Mouse (Mus musculus): ENCODE measurements around the gene Fam83e. TPM values are rescaled to one million over a fixed set of nuclear protein-coding genes. Genes with fewer than 3 reads are reported as not detected.

Gene Fam83e
- total and polyA plus RNA-seq, 3 experiments = 0.43 to 1.0 TPM; not detected in 1

- H3K27me3 ChIP-seq (ENCODE audit: control insufficient read depth in 1 of 2, insufficient read depth in 2 of 2, low read length in 2 of 2) = no peaks in the 10 kb centered on the region
- peak overlapping the region; percentile 99 for H3K9ac ChIP-seq (ENCODE audit: control insufficient read depth, low read depth, low read length, poor library complexity, severe bottlenecking)
- H3K4me1 ChIP-seq (ENCODE audit: control insufficient read depth in 1 of 2, insufficient read depth in 2 of 2, low read length in 2 of 2) = peaks cover 0 to 5% of the 10 kb centered on the region in 2 experiments; a peak in 1 of 4 replicates
- peak overlapping the region; percentile 96 for H3K27ac ChIP-seq (ENCODE audit: control insufficient read depth, low read depth, low read length)
- H3K36me3 ChIP-seq (ENCODE audit: control insufficient read depth in 1 of 2, insufficient read depth in 2 of 2, low read length in 2 of 2) = peaks cover 2% of the 10 kb centered on the region in 2 experiments; a peak in 3 of 4 replicates
- H3K79me2 ChIP-seq (ENCODE audit: control insufficient read depth, insufficient read depth, low read length, poor library complexity) = peaks cover 48% of the 10 kb centered on the region
- H3K9me3 ChIP-seq (replicated peaks; ENCODE audit: insufficient read depth, low read length) = no peaks in the 10 kb centered on the region
- TF ChIP-seq SIN3A (IDR thresholded peaks at IDR 0.05; ENCODE audit: low read length) (no peak), TCF12 (IDR thresholded peaks at IDR 0.05; ENCODE audit: low read depth, low read length) (0 out of 2 replicates have a peak, but pooled peaks have one; percentile 13), NRF1 (IDR thresholded peaks at IDR 0.05; ENCODE audit: insufficient read depth, low read depth, low read length, poor library complexity, severe bottlenecking) (no peak), CHD1 (IDR thresholded peaks at IDR 0.05; ENCODE audit: low read depth, low read length) (peak; percentile 85; the same call in 1 of the 2 replicates), GATA1 (IDR thresholded peaks at IDR 0.05; ENCODE audit: low read depth, low read length) (no peak), MEF2A (IDR thresholded peaks at IDR 0.05; ENCODE audit: extremely low read depth, insufficient replicate concordance, low read depth, low read length, poor library complexity, severe bottlenecking) (no peak), POLR2A (IDR thresholded peaks at IDR 0.05; ENCODE audit: control insufficient read depth in 1 of 2, insufficient read depth in 1 of 2, low read depth in 1 of 2, low read length in 2 of 2, poor library complexity in 1 of 2) (peak in 1 of 2 experiments; percentile 39; a peak in 1 of 4 replicates), MYB (IDR thresholded peaks at IDR 0.05; ENCODE audit: low read depth, low read length) (no peak), MAFK (IDR thresholded peaks at IDR 0.05; ENCODE audit: borderline replicate concordance, low read depth, low read length) (no peak), JUND (IDR thresholded peaks at IDR 0.05; ENCODE audit: low read depth, low read length) (no peak), KAT2A (conservative IDR thresholded peaks at IDR 0.05; ENCODE audit: low read depth, low read length) (no peak), SMC3 (IDR thresholded peaks at IDR 0.05; ENCODE audit: low read depth, low read length) (no peak), RCOR1 (IDR thresholded peaks at IDR 0.05; ENCODE audit: low read depth, low read length) (no peak), MAZ (IDR thresholded peaks at IDR 0.05; ENCODE audit: low read depth, low read length) (peak; percentile 39; the same call in 1 of the 2 replicates), E2F4 (IDR thresholded peaks at IDR 0.05; ENCODE audit: borderline replicate concordance, low read depth, low read length) (no peak), ETS1 (IDR thresholded peaks at IDR 0.05; ENCODE audit: low read depth, low read length) (peak; percentile 56; the same call in 1 of the 2 replicates)
- peak; percentile 60 for DNase-seq (ENCODE audit: low read depth, low spot score)
- H3K4me3 ChIP-seq (ENCODE audit: control insufficient read depth in 1 of 2, insufficient read depth in 1 of 2, low read depth in 2 of 2, low read length in 2 of 2) = peak overlapping the region; percentile 69 to 71
Measured at GRCm38 (mm10) chr7:45716952-45717917, 3.8 kb upstream of the Fam83e start.

DNA sequence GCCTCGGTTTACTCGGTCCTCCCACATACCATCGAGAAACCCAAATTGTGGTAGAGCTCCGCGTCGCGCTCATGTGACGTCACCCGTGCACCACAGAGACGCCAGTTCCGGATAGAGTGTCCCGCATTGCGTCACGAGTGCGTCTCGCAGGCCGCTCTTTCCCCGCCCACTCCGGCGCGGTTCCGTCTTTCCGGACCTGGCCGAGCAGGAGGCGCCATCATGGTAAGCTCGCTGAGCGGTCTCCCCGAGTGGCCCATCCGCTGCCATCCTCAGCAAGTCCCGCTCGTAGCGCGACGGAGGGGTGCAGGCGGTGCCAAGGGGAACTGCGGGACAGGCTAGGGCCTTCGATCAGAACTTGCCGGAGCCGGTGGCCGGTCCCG is 3.1 kb upstream of the Fam83e start, which contains the start of gene Sphk2:
Sphk2 (minus strand) TSS at position 85 of the 380 bp plus-strand sequence.
- peak within 1 kb of the TSS; percentile 96 for H3K27ac ChIP-seq (ENCODE audit: control insufficient read depth, low read depth, low read length)
- H3K4me3 ChIP-seq (ENCODE audit: control insufficient read depth in 1 of 2, insufficient read depth in 1 of 2, low read depth in 2 of 2, low read length in 2 of 2) = peak within 1 kb of the TSS; percentile 69 to 73
- no peaks in the 10 kb centered on the region for H3K9me3 ChIP-seq (replicated peaks; ENCODE audit: insufficient read depth, low read length)
- peak; percentile 98 for DNase-seq (ENCODE audit: low read depth, low spot score)
- H3K27me3 ChIP-seq (ENCODE audit: control insufficient read depth in 1 of 2, insufficient read depth in 2 of 2, low read length in 2 of 2) = no peaks in the 10 kb centered on the region
- H3K4me1 ChIP-seq (ENCODE audit: control insufficient read depth in 1 of 2, insufficient read depth in 2 of 2, low read length in 2 of 2) = peaks cover 0 to 5% of the 10 kb centered on the region in 2 experiments; a peak in 1 of 4 replicates
- peaks cover 48% of the 10 kb centered on the region for H3K79me2 ChIP-seq (ENCODE audit: control insufficient read depth, insufficient read depth, low read length, poor library complexity)
- peak within 1 kb of the TSS; percentile 99 for H3K9ac ChIP-seq (ENCODE audit: control insufficient read depth, low read depth, low read length, poor library complexity, severe bottlenecking)
- peaks cover 2% of the 10 kb centered on the region in 2 experiments; a peak in 3 of 4 replicates for H3K36me3 ChIP-seq (ENCODE audit: control insufficient read depth in 1 of 2, insufficient read depth in 2 of 2, low read length in 2 of 2)
- TF ChIP-seq MEF2A (IDR thresholded peaks at IDR 0.05; ENCODE audit: extremely low read depth, insufficient replicate concordance, low read depth, low read length, poor library complexity, severe bottlenecking) = 0 out of 2 replicates have a peak, but pooled peaks have one; percentile 32
- TF ChIP-seq MYC (IDR thresholded peaks at IDR 0.05; ENCODE audit: low read depth, low read length) = peak; percentile 94
- TF ChIP-seq UBTF (IDR thresholded peaks at IDR 0.05; ENCODE audit: borderline replicate concordance, insufficient read depth, low read depth, low read length) = no peak
- TF ChIP-seq ETS1 (IDR thresholded peaks at IDR 0.05; ENCODE audit: low read depth, low read length) = peak; percentile 83
- TF ChIP-seq ZC3H11A (IDR thresholded peaks at IDR 0.05; ENCODE audit: low read depth, low read length) = peak; percentile 32
- TF ChIP-seq MAZ (IDR thresholded peaks at IDR 0.05; ENCODE audit: low read depth, low read length) = peak; percentile 77; the same call in 1 of the 2 replicates
- TF ChIP-seq ZNF384 (IDR thresholded peaks at IDR 0.05; ENCODE audit: low read depth, low read length) = no peak
- TF ChIP-seq RCOR1 (IDR thresholded peaks at IDR 0.05; ENCODE audit: low read depth, low read length) = no peak
- peak; percentile 99 for TF ChIP-seq HCFC1 (IDR thresholded peaks at IDR 0.05; ENCODE audit: low read depth, low read length)
- TF ChIP-seq MXI1 (IDR thresholded peaks at IDR 0.05; ENCODE audit: low read depth, low read length) = peak; percentile 78
- peak; percentile 90 for TF ChIP-seq TCF12 (IDR thresholded peaks at IDR 0.05; ENCODE audit: low read depth, low read length)
- peak; percentile 96 for TF ChIP-seq TBP (IDR thresholded peaks at IDR 0.05; ENCODE audit: low read depth, low read length)
- TF ChIP-seq USF2 (IDR thresholded peaks at IDR 0.05; ENCODE audit: borderline replicate concordance in 1 of 2, insufficient read depth in 1 of 2, low read depth in 1 of 2, low read length in 2 of 2) = no peak
- TF ChIP-seq ELF1 (IDR thresholded peaks at IDR 0.05; ENCODE audit: low read depth, low read length) = peak; percentile 95
- TF ChIP-seq POLR2A (IDR thresholded peaks at IDR 0.05; ENCODE audit: control insufficient read depth in 1 of 2, insufficient read depth in 1 of 2, low read depth in 1 of 2, low read length in 2 of 2, poor library complexity in 1 of 2) = peak; percentile 84 to 96
- TF ChIP-seq POLR2AphosphoS2 (IDR thresholded peaks at IDR 0.05; ENCODE audit: low read length) = no peak; the same call in none of the 2 replicates

Measured in MEL (cell line).